Mouse (Mus musculus) v-Abl transformed pro-B cells (cell line): Measurements from ENCODE around the gene Ntm.

Experiments
- in situ Hi-C, 2 experiments: fragments of 400-800 bp; cut with MboI; formaldehyde crosslinking; loops; one replicate each; pipeline ENCODE4 v1.15.1; 2025; ENCODE audit not compliant: unreplicated experiment in 2 of 2

Gene Ntm

GRCm38 (mm10) chr9:29269277-29269646 lies 693.7 kb downstream of the Ntm start:
- in situ Hi-C loops, result no loop called here

- in situ Hi-C loops, result no loop called here
Observed at GRCm38 (mm10) chr9:29268583-29269276, 694.2 kb downstream of the Ntm start.

- in situ Hi-C loops, result no loop called here
Observed at GRCm38 (mm10) chr9:29267663-29268062, 695.3 kb downstream of the Ntm start.

- in situ Hi-C loops, result no loop called here
Observed at GRCm38 (mm10) chr9:29265177-29265576, 697.8 kb downstream of the Ntm start.

GRCm38 (mm10) chr9:29262836-29263235 lies 700.1 kb downstream of the Ntm start:
- in situ Hi-C loops, result no loop called here

GRCm38 (mm10) chr9:29252866-29253265 lies 710.1 kb downstream of the Ntm start:
- in situ Hi-C loops, result no loop called here

GRCm38 (mm10) chr9:29250813-29251212 lies 712.1 kb downstream of the Ntm start:
- in situ Hi-C loops, result no loop called here

- in situ Hi-C loops, result no loop called here
Observed at GRCm38 (mm10) chr9:29247812-29248211, 715.1 kb downstream of the Ntm start.

GRCm38 (mm10) chr9:29244006-29244405 lies 718.9 kb downstream of the Ntm start:
- in situ Hi-C loops, result no loop called here

GRCm38 (mm10) chr9:29242497-29243422 lies 720.2 kb downstream of the Ntm start:
- in situ Hi-C loops, result no loop called here

GRCm38 (mm10) chr9:29240797-29241196 lies 722.1 kb downstream of the Ntm start:
- in situ Hi-C loops, result no loop called here

GRCm38 (mm10) chr9:29238973-29239372 lies 724.0 kb downstream of the Ntm start:
- in situ Hi-C loops, result no loop called here

GRCm38 (mm10) chr9:29236752-29237151 lies 726.2 kb downstream of the Ntm start:
- in situ Hi-C loops, result no loop called here

- in situ Hi-C loops, result no loop called here
Observed at GRCm38 (mm10) chr9:29227747-29228146, 735.2 kb downstream of the Ntm start.

GRCm38 (mm10) chr9:29222915-29223545 lies 739.9 kb downstream of the Ntm start:
- in situ Hi-C loops, result no loop called here

- in situ Hi-C loops, result no loop called here
Observed at GRCm38 (mm10) chr9:29220941-29221615, 741.9 kb downstream of the Ntm start.

GRCm38 (mm10) chr9:29220493-29220892 lies 742.4 kb downstream of the Ntm start:
- in situ Hi-C loops, result no loop called here

- in situ Hi-C loops, result no loop called here
Observed at GRCm38 (mm10) chr9:29217951-29218350, 745.0 kb downstream of the Ntm start.

GRCm38 (mm10) chr9:29216528-29216927 lies 746.4 kb downstream of the Ntm start:
- in situ Hi-C loops, result no loop called here

GRCm38 (mm10) chr9:29215796-29216195 lies 747.1 kb downstream of the Ntm start:
- in situ Hi-C loops, result no loop called here

GRCm38 (mm10) chr9:29215241-29215640 lies 747.7 kb downstream of the Ntm start:
- in situ Hi-C loops, result no loop called here
